Mouse (Mus musculus) lung, embryonic 16.5 days (tissue): ENCODE measurements around the gene Dnajc30. TPM values are rescaled to one million over a fixed set of nuclear protein-coding genes. Genes with fewer than 3 reads are reported as not detected.
A peak's percentile ranks its signal among the peaks of the same experiment; 100 is the strongest.

ENCODE experiments used
- ATAC-seq: fragments of 200-750 bp; cut with Nextera tagmentation; 2 replicates; pipeline ENCODE4 v1.8.0; 2017; ENCODE audit warnings: low read depth, mild to moderate bottlenecking, moderate library complexity
- H3K27ac ChIP-seq: fragments of 300-500 bp; sonication (generic); 2 replicates; pipeline ENCODE4 v1.5.1; 2014; ENCODE audit warnings: mild to moderate bottlenecking, control low read depth, low read length
- H3K27me3 ChIP-seq: fragments of 300-500 bp; sonication (generic); 2 replicates; pipeline ENCODE4 v1.6.1; 2014; ENCODE audit warnings: low read depth, low read length, mixed read lengths; ENCODE audit not compliant: control insufficient read depth, insufficient read depth
- H3K36me3 ChIP-seq: fragments of 300-500 bp; sonication (generic); 2 replicates; pipeline ENCODE4 v1.6.1; 2014; ENCODE audit warnings: low read length; ENCODE audit not compliant: control insufficient read depth, insufficient read depth
- H3K4me1 ChIP-seq: fragments of 300-500 bp; sonication (generic); replicated peaks from 2 replicates; pipeline ENCODE4 v1.6.1; 2014; ENCODE audit warnings: low read length, mixed read lengths; ENCODE audit not compliant: control insufficient read depth, insufficient read depth
- H3K4me2 ChIP-seq: fragments of 300-500 bp; sonication (generic); 2 replicates; pipeline ENCODE4 v1.6.1; 2014; ENCODE audit warnings: low read depth, low read length, control low read depth
- H3K4me3 ChIP-seq: fragments of 300-500 bp; sonication (generic); 2 replicates; pipeline ENCODE4 v1.5.1; 2014; ENCODE audit warnings: mild to moderate bottlenecking, low read length, control low read depth
- H3K9ac ChIP-seq: fragments of 300-500 bp; sonication (generic); 2 replicates; pipeline ENCODE4 v1.6.1; 2014; ENCODE audit warnings: low read length, control low read depth
- H3K9me3 ChIP-seq: fragments of 300-500 bp; sonication (generic); 2 replicates; pipeline ENCODE4 v1.6.1; 2016; ENCODE audit warnings: low read length; ENCODE audit not compliant: control insufficient read depth
- WGBS: fragments of 180-500 bp; shearing (Covaris S2); extraction: QIAGEN DNeasy Blood & Tissue Kit; methylation state at CpG from one replicate; pipeline ENCODE4 v1.1.7; 2014; 5-methylcytosine and 5-hydroxymethylcytosine counted together
- polyA plus RNA-seq: library from polyadenylated mRNA; unstranded; fragments of >200 nt; fragmentation: Nextera tagmentation; extraction: Ambion mirVana; gene quantifications from 2 replicates; pipeline ENCODE4 v1.2.1, GENCODE M21; 2015

The Dnajc30 gene
- polyA plus RNA-seq, 1 experiment from 2014 or later = 32.5 TPM

DNA sequence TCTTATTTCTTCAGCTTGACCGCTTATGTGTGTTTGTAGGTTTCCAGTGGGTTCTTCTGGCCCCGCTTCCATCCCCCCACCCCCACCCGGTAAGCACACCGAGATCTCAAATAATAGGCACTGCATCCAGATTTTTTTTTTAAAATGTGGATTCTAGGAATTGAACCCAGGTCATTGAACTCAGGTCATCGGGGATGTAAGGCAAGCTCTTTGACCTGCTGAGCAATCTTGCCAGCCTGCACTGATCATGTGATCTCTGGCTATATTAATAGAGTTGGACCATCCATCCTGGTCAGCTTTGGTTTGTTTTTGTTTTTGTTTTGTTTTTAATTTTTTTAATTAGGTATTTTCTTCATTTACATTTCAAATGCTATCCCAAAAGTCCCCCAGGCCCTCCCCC is 31.4 kb upstream of the Dnajc30 start:
- Histone ChIP-seq H3K4me3 (no peak overlapping the region), H3K36me3 (no peaks in the 10 kb centered on the region), H3K4me1 (peaks cover 12% of the 10 kb centered on the region), H3K9me3 (peaks cover 5% of the 10 kb centered on the region; the same call in 1 of the 2 replicates), H3K4me2 (no peak overlapping the region), H3K27ac (no peak overlapping the region), H3K27me3 (no peaks in the 10 kb centered on the region), H3K9ac (no peak overlapping the region)
- 92% methylated on average over 5 of the region's 5 CpGs for WGBS
- ATAC-seq = no peak

DNA sequence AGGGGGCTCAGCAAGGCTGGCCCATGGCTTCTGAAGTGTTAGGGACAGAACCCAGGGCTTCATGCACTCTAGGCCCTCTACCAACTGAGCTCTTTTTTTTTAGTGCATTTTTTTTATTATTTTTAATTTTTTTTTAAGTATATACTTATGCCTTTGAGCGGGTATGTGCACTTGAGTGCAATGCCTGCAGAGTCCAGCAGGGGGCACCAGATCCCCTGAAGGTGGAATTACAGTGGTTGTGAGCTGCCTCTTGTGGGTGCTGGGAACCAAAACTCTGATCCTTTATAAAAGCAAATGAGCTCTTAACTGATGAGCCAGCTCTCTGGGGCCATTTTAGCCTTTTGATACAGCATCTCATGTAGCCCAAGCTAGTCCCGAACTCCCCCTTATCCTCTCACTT is 29.4 kb upstream of the Dnajc30 start:
- H3K4me2 ChIP-seq = no peak overlapping the region
- H3K36me3 ChIP-seq = no peaks in the 10 kb centered on the region
- peaks cover 5% of the 10 kb centered on the region; the same call in 1 of the 2 replicates for H3K9me3 ChIP-seq
- 94% methylated on average over 2 of the region's 2 CpGs for WGBS
- H3K27ac ChIP-seq = no peak overlapping the region
- no peak for ATAC-seq
- no peak overlapping the region for H3K9ac ChIP-seq
- no peak overlapping the region for H3K4me3 ChIP-seq
- H3K4me1 ChIP-seq = no peaks in the 10 kb centered on the region
- no peaks in the 10 kb centered on the region for H3K27me3 ChIP-seq

DNA sequence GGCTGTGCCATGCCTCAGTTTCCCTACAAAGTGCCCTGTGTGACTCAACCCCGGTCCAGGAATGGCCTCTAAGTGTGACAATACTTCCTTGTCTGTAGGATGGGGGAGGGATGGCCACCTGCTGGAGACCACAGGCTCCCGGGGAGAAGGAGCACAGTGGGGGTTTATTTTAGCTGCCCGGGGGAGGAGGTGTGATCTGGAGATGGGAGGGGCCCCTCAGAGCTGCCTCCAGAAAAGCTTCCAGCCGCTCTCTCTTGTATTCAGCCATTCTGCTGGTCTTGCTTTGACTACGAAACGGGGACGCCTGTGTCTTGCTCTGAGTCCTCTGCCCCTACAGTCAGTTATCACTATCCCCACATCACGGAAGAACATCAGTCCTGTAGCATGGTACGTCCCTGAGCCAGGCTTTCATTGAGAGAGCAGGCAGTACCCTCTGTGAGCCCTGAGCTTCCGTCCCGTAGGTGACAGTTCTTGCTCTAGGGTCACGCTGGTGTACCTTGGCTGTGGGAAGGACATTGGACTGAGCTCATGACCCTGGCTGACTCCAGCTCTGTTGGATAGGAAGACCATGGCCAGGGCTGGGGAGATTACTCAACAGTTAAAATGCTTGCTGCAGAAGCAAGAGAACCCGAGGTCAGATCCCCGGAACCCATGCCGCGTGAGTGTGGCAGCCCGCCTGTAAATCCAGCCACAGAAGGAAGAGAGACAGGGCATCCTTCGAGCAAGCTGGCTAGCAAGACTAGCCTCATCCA is 28.2 kb upstream of the Dnajc30 start:
- Histone ChIP-seq H3K4me1 (no peaks in the 10 kb centered on the region), H3K9me3 (peaks cover 5% of the 10 kb centered on the region; the same call in 1 of the 2 replicates), H3K27me3 (no peaks in the 10 kb centered on the region), H3K4me2 (no peak overlapping the region), H3K27ac (no peak overlapping the region), H3K4me3 (no peak overlapping the region), H3K36me3 (no peaks in the 10 kb centered on the region), H3K9ac (no peak overlapping the region)
- no peak for ATAC-seq
- WGBS = 56% methylated on average over 18 of the region's 18 CpGs

DNA sequence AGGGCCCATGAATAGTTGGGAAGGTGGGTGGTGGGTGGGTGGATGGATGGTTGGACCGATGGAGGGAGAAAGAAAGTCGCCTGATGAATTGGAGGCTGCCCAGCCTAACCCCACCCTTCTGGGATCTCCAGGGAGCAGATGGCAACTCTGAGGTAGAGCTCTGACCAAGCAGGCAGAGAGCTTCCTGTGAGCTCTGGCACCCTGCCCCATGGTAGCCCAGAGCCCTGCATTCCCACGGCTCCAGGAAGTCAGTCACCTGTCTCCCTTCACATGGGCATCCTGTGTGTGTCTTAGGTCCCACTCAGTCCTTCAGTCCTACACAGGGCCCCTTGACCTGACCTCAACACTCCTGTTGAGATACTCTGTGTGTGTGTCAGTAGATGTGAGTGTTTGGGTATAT is 26.1 kb upstream of the Dnajc30 start:
- 72% methylated on average over 3 of the region's 3 CpGs for WGBS
- H3K4me1 ChIP-seq = no peaks in the 10 kb centered on the region
- no peak overlapping the region for H3K27ac ChIP-seq
- no peak overlapping the region for H3K4me3 ChIP-seq
- peaks cover 2% of the 10 kb centered on the region; the same call in 1 of the 2 replicates for H3K36me3 ChIP-seq
- no peak overlapping the region for H3K4me2 ChIP-seq
- peaks cover 5% of the 10 kb centered on the region; the same call in 1 of the 2 replicates for H3K9me3 ChIP-seq
- no peaks in the 10 kb centered on the region for H3K27me3 ChIP-seq
- no peak overlapping the region for H3K9ac ChIP-seq
- no peak for ATAC-seq

DNA sequence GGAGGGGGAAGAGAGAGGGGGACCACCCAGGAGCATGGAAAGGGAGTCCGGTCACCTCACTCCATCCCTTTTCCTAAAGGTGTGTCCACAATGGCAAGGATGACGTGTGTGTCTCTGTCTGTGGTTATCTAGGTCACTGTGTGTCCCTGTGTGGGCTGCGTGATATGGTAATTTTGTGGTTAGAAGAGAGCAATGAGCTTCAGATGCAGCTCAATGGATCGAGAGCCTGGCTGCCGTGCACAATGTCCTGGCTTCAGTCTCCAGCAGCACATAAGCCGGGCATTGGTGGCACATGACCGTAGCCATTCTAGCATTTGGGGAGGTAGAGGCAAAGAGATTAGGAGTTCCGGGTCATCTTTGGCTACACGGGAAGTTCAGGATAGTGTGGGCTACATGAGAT is 24.5 kb upstream of the Dnajc30 start:
- Histone ChIP-seq H3K4me1 (no peaks in the 10 kb centered on the region), H3K27me3 (no peaks in the 10 kb centered on the region), H3K9me3 (peaks cover 2% of the 10 kb centered on the region; the same call in 1 of the 2 replicates), H3K4me2 (no peak overlapping the region), H3K4me3 (no peak overlapping the region), H3K9ac (no peak overlapping the region), H3K27ac (no peak overlapping the region), H3K36me3 (peaks cover 7% of the 10 kb centered on the region; the same call in 1 of the 2 replicates)
- ATAC-seq = no peak
- WGBS = 82% methylated on average over 9 of the region's 9 CpGs

DNA sequence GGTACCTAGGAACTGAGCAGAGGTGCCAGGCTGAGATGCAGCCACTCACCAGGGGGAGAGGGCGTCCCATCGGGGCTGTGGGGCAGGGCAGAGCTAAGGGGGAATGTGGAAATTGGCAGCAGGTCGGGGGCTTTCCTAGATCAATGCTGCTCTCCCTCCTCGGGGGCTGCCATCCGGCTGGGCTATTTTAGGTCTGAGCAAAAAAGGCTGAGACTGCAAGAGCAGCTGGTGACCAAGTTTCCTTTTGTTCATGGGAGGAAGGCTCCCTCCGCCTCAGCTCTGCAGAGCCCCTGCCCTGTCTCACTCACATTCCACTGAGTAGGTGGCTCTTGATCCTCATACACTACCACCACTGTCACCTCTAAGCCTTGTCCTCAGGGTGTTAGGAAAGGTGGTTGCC is 23.9 kb upstream of the Dnajc30 start:
- 49% methylated on average over 6 of the region's 6 CpGs for WGBS
- Histone ChIP-seq H3K4me2 (no peak overlapping the region), H3K4me1 (no peaks in the 10 kb centered on the region), H3K9ac (no peak overlapping the region), H3K27me3 (no peaks in the 10 kb centered on the region), H3K36me3 (peaks cover 13% of the 10 kb centered on the region; the same call in 1 of the 2 replicates), H3K9me3 (no peaks in the 10 kb centered on the region), H3K27ac (no peak overlapping the region), H3K4me3 (no peak overlapping the region)
- ATAC-seq = no peak

DNA sequence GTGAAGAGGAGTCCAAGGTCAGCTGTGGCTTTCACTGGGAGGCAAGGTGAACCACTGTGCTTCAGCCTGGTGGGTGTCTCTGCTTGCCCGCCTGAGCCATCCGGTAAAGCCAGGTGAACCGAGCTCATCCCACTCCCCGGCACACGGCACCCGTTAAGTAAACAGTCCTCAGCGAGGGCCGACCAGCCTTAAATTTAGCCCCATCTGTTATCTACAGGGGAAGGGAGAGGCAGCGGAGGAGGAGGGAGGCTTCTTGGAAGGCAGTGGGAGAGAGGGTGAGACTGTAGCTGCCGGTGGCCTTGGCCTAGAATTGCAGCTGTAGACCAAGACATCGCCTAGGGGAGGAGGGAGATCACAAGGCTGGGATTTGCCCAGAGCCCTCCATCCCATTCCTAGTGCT is 23.2 kb upstream of the Dnajc30 start:
- H3K4me2 ChIP-seq = no peak overlapping the region
- no peak for ATAC-seq
- H3K9ac ChIP-seq = no peak overlapping the region
- 44% methylated on average over 11 of the region's 11 CpGs for WGBS
- no peak overlapping the region for H3K27ac ChIP-seq
- H3K27me3 ChIP-seq = no peaks in the 10 kb centered on the region
- no peak overlapping the region for H3K4me3 ChIP-seq
- H3K9me3 ChIP-seq = no peaks in the 10 kb centered on the region
- H3K36me3 ChIP-seq = peaks cover 16% of the 10 kb centered on the region
- no peaks in the 10 kb centered on the region for H3K4me1 ChIP-seq

DNA sequence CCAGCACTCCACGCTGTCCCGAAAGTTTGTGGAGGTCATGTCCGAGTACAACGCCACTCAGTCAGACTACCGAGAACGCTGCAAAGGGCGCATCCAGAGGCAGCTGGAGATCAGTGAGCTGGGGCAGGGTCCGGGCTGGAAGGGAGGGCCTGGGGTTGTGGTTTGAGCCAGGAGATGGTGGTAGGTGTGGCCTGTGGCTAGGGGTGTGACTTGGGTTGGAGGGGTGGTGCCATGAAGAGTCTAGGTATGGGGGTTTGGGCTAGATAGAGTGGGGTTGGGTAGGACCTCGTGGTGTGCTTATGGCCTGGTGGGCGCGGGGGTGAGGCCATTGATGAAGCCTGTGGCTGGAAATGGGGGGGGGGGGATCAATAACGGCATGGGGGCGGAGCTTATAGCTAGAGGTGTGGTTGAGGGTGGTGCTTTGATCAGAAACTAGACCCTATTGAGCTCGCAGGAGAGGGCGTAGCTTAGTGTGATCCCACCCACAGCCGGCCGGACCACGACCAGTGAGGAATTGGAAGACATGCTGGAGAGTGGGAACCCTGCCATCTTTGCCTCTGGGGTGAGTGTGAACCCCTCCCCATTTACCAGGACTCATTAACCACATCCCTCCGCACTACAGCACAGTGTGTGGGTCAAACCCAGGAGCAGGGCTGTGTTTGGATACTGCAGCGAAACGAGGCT is 21.8 kb upstream of the Dnajc30 start:
- ATAC-seq = peak; percentile 12; the same call in 1 of the 2 replicates
- Histone ChIP-seq H3K27me3 (no peaks in the 10 kb centered on the region), H3K4me3 (no peak overlapping the region), H3K36me3 (peaks cover 16% of the 10 kb centered on the region), H3K9me3 (no peaks in the 10 kb centered on the region), H3K4me1 (no peaks in the 10 kb centered on the region), H3K27ac (no peak overlapping the region), H3K4me2 (no peak overlapping the region), H3K9ac (no peak overlapping the region)
- 51% methylated on average over 21 of the region's 21 CpGs for WGBS

DNA sequence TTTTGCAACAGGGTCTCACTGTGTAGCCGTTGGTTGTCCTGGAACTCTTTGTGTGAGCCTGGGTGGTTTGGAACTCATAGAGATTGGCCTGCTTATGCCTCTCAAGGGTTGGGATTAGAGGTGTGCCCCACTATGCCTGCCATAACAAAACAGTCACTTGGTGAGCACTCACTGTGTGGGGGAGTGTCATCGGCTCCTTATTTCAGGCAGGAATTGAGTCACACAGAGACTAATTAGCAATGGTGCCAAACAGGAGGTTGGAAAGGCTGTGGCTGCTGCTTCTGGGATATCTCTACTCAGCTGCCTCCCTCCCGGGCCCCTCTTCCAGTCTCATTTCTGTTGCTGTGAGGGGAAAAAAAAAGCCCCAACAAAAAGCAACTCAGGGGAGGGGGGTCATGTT is 19.4 kb upstream of the Dnajc30 start:
- Histone ChIP-seq H3K27ac (no peak overlapping the region), H3K36me3 (peaks cover 20% of the 10 kb centered on the region), H3K9me3 (no peaks in the 10 kb centered on the region), H3K27me3 (no peaks in the 10 kb centered on the region), H3K9ac (no peak overlapping the region), H3K4me3 (no peak overlapping the region), H3K4me2 (no peak overlapping the region), H3K4me1 (no peaks in the 10 kb centered on the region)
- 88% methylated on average over 3 of the region's 3 CpGs for WGBS
- ATAC-seq = no peak
